Mouse (Mus musculus) midbrain, embryonic 15.5 days (tissue): ENCODE measurements around the gene Pnkd. TPM values are rescaled to one million over a fixed set of nuclear protein-coding genes. Genes with fewer than 3 reads are reported as not detected.
A peak's percentile ranks its signal among the peaks of the same experiment; 100 is the strongest.
"Not testable (repeated sequence)": the region's sequence is repeated elsewhere in the genome, so short reads cannot be mapped to it uniquely, and the experiment has no call there.

Source experiments
- ATAC-seq: fragments of 200-750 bp; cut with Nextera tagmentation; replicated peaks from 2 replicates; pipeline ENCODE4 v1.8.0; 2017; ENCODE audit warnings: moderate TSS enrichment
- H3K27ac ChIP-seq: fragments of 300-500 bp; sonication (generic); 2 replicates; pipeline ENCODE4 v1.5.1; 2015; ENCODE audit warnings: mild to moderate bottlenecking, inconsistent platforms
- H3K27me3 ChIP-seq: fragments of 300-500 bp; sonication (generic); replicated peaks from 2 replicates; pipeline ENCODE4 v1.6.1; 2015; ENCODE audit warnings: inconsistent platforms
- H3K36me3 ChIP-seq: fragments of 300-500 bp; sonication (generic); replicated peaks from 2 replicates; pipeline ENCODE4 v1.6.1; 2015; ENCODE audit warnings: inconsistent platforms
- H3K4me1 ChIP-seq: fragments of 300-500 bp; sonication (generic); 2 replicates; pipeline ENCODE4 v1.6.1; 2015; ENCODE audit warnings: inconsistent platforms
- H3K4me2 ChIP-seq: fragments of 300-500 bp; sonication (generic); 2 replicates; pipeline ENCODE4 v1.6.1; 2015; ENCODE audit warnings: inconsistent platforms, mild to moderate bottlenecking, moderate library complexity
- H3K4me3 ChIP-seq: fragments of 300-500 bp; sonication (generic); 2 replicates; pipeline ENCODE4 v1.5.1; 2015; ENCODE audit warnings: mild to moderate bottlenecking, inconsistent platforms
- H3K9ac ChIP-seq: fragments of 300-500 bp; sonication (generic); 2 replicates; pipeline ENCODE4 v1.6.1; 2015; ENCODE audit warnings: mild to moderate bottlenecking, inconsistent platforms
- H3K9me3 ChIP-seq: fragments of 300-500 bp; sonication (generic); 2 replicates; pipeline ENCODE4 v1.6.1; 2016; ENCODE audit warnings: inconsistent platforms
- WGBS: fragments of 180-500 bp; shearing (Covaris S2); methylation state at CpG from one replicate; pipeline ENCODE4 v1.1.7; 2015; ENCODE audit warnings: mixed read lengths; 5-methylcytosine and 5-hydroxymethylcytosine counted together
- polyA plus RNA-seq: library from polyadenylated mRNA; unstranded; fragments of >200 nt; fragmentation: Nextera tagmentation; extraction: Ambion mirVana; gene quantifications from 2 replicates; pipeline ENCODE4 v1.2.1, GENCODE M21; 2015

Pnkd gene
- polyA plus RNA-seq, 1 experiment from 2014 or later: 117 TPM

- Histone ChIP-seq H3K4me3 (no peak overlapping the region), H3K4me1 (peaks cover 23% of the 10 kb centered on the region), H3K36me3 (peaks cover 31% of the 10 kb centered on the region), H3K4me2 (no peak overlapping the region), H3K27ac (no peak overlapping the region), H3K9ac (no peak overlapping the region), H3K27me3 (no peaks in the 10 kb centered on the region), H3K9me3 (no peaks in the 10 kb centered on the region)
- 98% methylated on average over 2 of the region's 2 CpGs for WGBS
- ATAC-seq: no peak
These were observed 3.4 kb upstream of the Pnkd start for GRCm38 (mm10) chr1:74281372-74281771.

DNA sequence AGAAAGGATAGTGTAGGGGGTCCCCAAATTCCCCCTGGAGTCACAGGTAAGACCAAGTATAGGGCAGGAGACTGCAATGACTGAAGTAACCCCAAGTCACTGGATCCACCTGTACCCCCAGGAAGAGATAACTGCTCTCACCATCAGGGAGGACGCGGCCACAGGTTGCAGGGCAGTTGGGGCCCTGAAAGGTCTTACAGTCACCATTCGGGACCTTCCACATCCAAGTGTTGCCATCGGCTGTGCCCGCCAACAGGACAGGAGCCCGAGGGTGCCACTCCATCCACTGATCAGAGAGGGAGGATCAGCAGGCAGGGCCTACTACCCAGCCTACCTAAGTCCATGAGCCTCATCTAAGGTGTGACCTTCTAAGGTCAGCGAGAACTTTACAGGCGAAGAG lies 2.8 kb upstream of the Pnkd start:
- Histone ChIP-seq H3K27me3 (no peaks in the 10 kb centered on the region), H3K4me3 (no peak overlapping the region), H3K9ac (no peak overlapping the region), H3K36me3 (peaks cover 31% of the 10 kb centered on the region), H3K9me3 (no peaks in the 10 kb centered on the region), H3K27ac (no peak overlapping the region), H3K4me2 (no peak overlapping the region), H3K4me1 (peaks cover 23% of the 10 kb centered on the region)
- ATAC-seq: no peak
- 98% methylated on average over 8 of the region's 8 CpGs for WGBS

DNA sequence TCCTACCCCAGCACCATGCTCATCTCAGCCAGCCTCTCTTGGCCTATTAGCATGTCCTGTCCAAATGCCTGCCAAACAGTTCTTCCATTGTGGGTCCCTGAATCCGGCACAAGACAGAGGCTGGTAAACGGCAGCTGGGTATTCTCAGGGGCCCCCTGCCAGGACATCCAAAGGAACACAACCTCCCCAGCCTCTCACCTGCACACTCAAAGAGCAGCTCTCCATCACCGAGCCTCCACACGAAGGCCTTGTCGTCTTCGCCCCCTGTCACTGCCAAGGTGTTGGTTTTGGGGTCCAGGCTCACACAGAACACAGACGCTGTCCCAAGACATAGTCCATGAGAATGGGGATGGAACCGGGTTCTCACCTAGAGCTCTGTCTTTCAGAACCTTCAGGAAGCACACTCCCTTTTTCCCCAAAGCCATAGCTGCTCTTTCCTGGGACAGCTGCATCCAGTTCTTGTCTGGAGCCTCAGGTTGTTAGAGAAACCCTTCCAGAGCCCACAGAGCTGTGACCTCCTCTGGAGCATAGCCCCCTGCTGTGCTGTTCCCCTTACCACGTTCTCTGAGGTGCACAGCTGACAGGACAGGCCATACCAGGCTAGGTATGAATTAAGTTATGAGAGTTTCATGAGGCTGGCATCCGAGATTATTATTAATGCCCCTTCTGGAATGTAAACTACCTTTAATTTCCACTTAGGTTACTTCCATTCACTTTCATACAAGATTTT lies 1.7 kb upstream of the Pnkd start:
- WGBS: 85% methylated on average over 10 of the region's 10 CpGs
- Histone ChIP-seq H3K4me2 (peak overlapping the region; percentile 76; the same call in 1 of the 2 replicates), H3K4me3 (no peak overlapping the region)

DNA sequence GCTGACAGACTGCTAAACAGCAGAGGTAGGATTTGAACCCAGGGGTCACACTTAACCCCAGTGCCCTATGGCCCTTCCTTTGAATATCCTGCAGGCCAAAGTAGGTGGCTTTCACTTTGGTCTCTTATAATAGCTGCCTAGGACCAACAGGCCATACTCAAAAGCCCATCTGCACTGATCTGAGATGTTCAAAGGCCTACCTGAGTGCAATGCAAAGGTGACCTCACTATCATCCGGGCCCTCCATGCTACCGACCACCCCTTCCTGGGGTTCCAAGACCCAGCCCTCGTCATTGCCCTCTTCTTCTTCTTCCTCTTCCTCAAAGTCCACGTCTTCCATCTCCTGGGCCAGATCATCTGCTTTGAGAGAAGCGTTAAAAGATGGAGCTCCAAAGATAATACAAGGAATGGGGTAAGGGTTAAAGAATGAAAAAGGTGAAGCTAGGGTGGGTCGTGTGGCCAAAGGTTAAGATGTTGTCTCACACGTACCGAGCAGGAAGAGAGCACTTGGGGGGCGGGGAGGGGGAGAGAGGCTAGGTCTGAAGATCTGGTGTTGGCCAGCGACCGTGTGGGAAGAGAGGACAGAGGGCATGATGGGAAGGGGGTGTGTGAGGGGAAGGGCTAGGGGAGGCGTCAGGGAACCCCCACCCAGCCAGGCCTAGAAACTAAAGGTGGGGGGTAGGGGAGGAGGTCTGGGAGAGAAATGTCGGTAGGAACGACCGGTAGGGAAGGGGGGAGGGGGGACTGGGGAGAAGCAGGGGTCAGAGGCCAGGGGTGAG lies 855 bp upstream of the Pnkd start:
- Histone ChIP-seq H3K4me1 (peaks cover 23% of the 10 kb centered on the region), H3K9me3 (no peaks in the 10 kb centered on the region), H3K27me3 (no peaks in the 10 kb centered on the region), H3K27ac (peak overlapping the region; percentile 85), H3K4me3 (peak overlapping the region; percentile 95), H3K36me3 (peaks cover 31% of the 10 kb centered on the region), H3K9ac (peak overlapping the region; percentile 78), H3K4me2 (peak overlapping the region; percentile 76)
- peak; percentile 64 for ATAC-seq
- 17% methylated on average over 15 of the region's 15 CpGs for WGBS

More for the DNA sequence above, 1.7 kb upstream of the Pnkd start:
- no peak overlapping the region for H3K27ac ChIP-seq
- ATAC-seq: no peak
- H3K36me3 ChIP-seq: peaks cover 31% of the 10 kb centered on the region
- H3K27me3 ChIP-seq: no peaks in the 10 kb centered on the region
- H3K9me3 ChIP-seq: no peaks in the 10 kb centered on the region
- no peak overlapping the region for H3K9ac ChIP-seq
- peaks cover 23% of the 10 kb centered on the region for H3K4me1 ChIP-seq

DNA sequence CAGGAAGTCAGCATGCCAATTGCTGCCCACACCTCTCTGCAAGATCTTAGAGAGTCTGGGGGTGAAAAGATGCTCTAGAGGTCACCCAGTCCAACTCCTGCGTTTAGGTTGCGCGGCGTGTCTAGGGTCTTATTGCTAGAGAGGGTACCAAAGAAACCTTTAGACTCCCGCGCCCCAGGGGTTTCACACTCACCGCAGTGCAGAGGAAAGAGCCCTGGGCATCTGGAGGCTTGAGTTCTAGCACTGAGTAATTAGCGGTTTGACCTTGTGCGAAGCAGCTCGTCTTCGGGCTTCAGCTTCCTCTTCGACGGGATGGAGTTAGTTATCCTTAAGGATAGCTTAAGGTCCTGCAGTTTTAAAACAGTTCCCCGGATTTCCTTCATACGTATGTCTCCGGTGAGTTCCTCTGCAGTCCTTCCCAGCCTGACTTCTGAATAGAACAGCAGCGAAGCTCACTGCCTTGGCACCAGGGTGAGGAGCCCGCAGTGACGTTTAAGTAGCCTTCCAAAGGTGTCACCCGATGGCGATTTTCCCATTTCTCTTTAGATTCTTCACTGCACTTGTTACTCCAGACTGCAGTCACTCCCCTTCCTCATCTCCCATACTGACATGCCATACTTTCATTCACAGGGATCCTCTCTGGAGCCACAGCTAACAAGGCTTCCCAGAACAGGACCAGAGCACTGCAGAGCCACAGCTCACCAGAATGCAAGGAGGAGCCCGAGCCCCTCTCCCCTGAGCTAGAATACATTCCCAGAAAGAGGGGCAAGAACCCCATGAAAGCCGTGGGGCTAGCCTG lies 681 bp downstream of the Pnkd start:
- no peak; the same call in 1 of the 2 replicates for ATAC-seq
- WGBS: 4% methylated on average over 23 of the region's 23 CpGs
- H3K4me1 ChIP-seq: peaks cover 23% of the 10 kb centered on the region
- peak overlapping the region; percentile 95 for H3K4me3 ChIP-seq
- H3K9ac ChIP-seq: peak overlapping the region; percentile 56
- no peaks in the 10 kb centered on the region for H3K9me3 ChIP-seq
- peaks cover 21% of the 10 kb centered on the region for H3K36me3 ChIP-seq
- H3K27me3 ChIP-seq: no peaks in the 10 kb centered on the region
- peak overlapping the region; percentile 74 for H3K4me2 ChIP-seq
- peak overlapping the region; percentile 18; the same call in 1 of the 2 replicates for H3K27ac ChIP-seq

DNA sequence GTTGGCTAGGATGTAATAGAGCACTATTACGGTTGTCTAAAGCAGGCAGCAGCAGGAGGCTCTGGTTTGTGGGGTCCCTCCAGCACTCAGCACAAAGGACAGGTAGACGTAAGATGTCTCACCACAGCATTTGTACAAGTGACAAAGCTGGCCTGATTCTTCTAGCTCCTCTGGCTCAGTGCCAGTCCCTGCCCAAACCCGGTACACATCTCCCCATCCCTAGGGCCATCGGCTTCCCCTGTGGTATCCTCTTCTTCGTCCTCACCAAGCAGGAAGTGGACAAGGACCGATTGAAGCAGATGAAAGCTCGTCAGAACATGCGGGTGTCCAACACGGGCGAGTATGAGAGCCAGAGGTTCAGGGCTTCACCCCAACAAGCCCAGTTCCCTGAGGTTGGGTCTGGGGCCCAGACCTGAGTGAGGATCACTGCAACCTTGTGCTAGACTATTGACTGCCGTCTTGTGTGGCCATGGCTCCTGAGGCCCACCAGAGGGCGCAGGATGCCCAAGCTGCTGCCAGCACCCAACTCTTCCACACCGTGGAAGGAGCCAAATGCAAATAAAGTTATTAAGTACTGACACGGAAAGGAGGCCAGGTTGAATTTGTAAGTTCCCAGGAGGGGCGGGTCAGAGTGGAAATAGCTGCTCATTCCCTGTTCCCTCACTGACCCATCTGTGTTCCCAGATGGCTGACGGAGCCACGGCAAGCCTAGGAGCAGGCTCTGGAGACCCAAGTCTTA lies 2.3 kb downstream of the Pnkd start:
- not testable (repeated sequence) for H3K36me3 ChIP-seq, H3K9ac ChIP-seq, H3K4me2 ChIP-seq, H3K4me3 ChIP-seq, ATAC-seq, H3K9me3 ChIP-seq, H3K27me3 ChIP-seq, H3K27ac ChIP-seq
- 58% methylated on average over 16 of the region's 17 CpGs for WGBS
- H3K4me1 ChIP-seq: peaks cover 23% of the 10 kb centered on the region

DNA sequence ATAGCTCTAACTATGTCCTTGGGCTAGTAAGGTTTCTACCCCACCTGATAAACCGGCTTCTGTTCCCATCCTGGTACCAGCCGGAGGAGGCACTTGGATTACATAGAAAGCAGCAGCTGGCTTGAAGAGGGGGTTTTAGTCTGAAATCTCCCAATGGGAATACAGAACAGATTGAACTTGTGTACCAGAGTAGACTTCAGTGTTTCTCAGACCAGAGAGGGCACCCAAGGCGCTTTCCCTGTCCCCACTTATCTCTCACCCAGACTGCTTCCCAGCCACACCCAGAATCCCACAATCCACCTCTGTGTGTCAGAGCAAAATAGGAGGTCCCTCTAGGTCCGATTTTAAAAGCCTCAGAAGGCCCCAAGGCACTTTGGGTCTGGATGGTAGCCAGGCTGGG lies 3.6 kb downstream of the Pnkd start:
- no peak for ATAC-seq
- Histone ChIP-seq H3K4me1 (peaks cover 15% of the 10 kb centered on the region), H3K4me2 (no peak overlapping the region), H3K36me3 (no peaks in the 10 kb centered on the region), H3K9ac (no peak overlapping the region), H3K9me3 (no peaks in the 10 kb centered on the region), H3K27me3 (no peaks in the 10 kb centered on the region), H3K27ac (no peak overlapping the region), H3K4me3 (no peak overlapping the region)
- 74% methylated on average over 4 of the region's 4 CpGs for WGBS

GRCm38 (mm10) chr1:74289248-74289647 lies 4.5 kb downstream of the Pnkd start:
- Histone ChIP-seq H3K36me3 (0 out of 2 replicates have a peak, but pooled peaks cover 3% of the 10 kb centered on the region), H3K4me2 (no peak overlapping the region), H3K27me3 (no peaks in the 10 kb centered on the region), H3K9ac (no peak overlapping the region), H3K27ac (no peak overlapping the region), H3K9me3 (no peaks in the 10 kb centered on the region), H3K4me3 (no peak overlapping the region), H3K4me1 (peaks cover 8% of the 10 kb centered on the region)
- WGBS: 87% methylated on average over 9 of the region's 9 CpGs
- ATAC-seq: no peak

- Histone ChIP-seq H3K9me3 (no peaks in the 10 kb centered on the region), H3K9ac (no peak overlapping the region), H3K27me3 (no peaks in the 10 kb centered on the region), H3K36me3 (0 out of 2 replicates have a peak, but pooled peaks cover 3% of the 10 kb centered on the region), H3K4me3 (no peak overlapping the region), H3K4me2 (no peak overlapping the region), H3K27ac (no peak overlapping the region), H3K4me1 (peaks cover 8% of the 10 kb centered on the region)
- ATAC-seq: no peak
- WGBS: 86% methylated on average over 2 of the region's 2 CpGs
These were observed 5.0 kb downstream of the Pnkd start for GRCm38 (mm10) chr1:74289740-74290139.

DNA sequence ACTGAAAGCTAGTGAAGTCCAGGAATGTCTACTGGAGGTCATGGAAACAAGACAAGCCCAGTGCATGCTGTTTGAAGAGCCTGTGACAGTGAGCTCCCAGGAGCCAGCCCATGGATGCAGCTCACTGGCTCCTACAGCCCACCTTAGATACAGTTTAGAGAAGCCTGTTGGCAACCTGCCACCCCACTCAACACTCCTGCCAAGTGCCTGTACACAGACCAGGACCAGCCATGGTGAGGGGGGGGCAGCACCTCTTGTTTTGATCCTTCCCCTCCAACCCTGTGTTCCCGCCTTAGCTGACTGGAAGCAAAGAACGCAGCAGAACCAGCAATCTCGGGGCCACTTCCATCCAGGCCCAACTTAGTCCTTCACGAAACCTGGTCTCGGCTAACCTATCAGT lies 5.4 kb downstream of the Pnkd start:
- no peaks in the 10 kb centered on the region for H3K27me3 ChIP-seq
- no peak for ATAC-seq
- H3K4me3 ChIP-seq: no peak overlapping the region
- 0 out of 2 replicates have a peak, but pooled peaks cover 3% of the 10 kb centered on the region for H3K36me3 ChIP-seq
- H3K9me3 ChIP-seq: no peaks in the 10 kb centered on the region
- no peak overlapping the region for H3K9ac ChIP-seq
- H3K4me2 ChIP-seq: no peak overlapping the region
- H3K4me1 ChIP-seq: peaks cover 10% of the 10 kb centered on the region
- no peak overlapping the region for H3K27ac ChIP-seq
- WGBS: 88% methylated on average over 5 of the region's 5 CpGs

DNA sequence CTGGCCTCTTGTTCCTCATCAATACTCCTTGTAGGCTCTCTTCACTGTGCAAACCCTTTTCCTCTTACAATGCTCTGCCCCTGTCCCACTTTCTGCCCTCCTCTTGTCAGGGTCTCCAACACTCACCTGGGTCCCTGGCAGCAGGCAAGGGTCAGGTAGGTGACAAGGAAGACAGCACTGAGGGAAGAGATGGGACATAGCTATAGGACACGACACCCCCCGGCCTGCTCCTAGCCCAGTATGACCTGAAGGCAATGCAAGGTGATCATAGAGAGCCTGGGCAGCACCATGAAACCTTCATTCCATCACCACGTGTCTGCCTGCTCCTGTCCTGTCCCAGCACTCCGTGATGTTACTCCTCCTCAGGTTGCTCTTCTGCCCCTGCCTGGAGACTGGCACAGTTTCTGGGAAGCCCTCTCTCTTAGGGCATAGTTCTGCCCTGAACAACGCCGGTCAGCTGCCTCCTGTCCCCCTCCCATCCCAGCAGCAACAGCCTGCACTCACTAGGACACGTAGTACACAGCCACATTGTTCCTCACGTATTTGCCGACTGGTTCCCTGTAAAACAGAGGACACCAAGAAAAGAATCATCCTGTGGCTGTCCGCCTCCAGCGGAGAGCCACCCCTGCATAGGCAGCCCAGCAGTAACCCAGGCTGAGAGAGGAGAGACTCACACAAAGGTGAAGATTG lies 7.7 kb downstream of the Pnkd start:
- Histone ChIP-seq H3K4me3 (no peak overlapping the region), H3K27me3 (no peaks in the 10 kb centered on the region), H3K9ac (no peak overlapping the region), H3K9me3 (no peaks in the 10 kb centered on the region), H3K4me1 (peaks cover 16% of the 10 kb centered on the region), H3K27ac (no peak overlapping the region), H3K36me3 (0 out of 2 replicates have a peak, but pooled peaks cover 3% of the 10 kb centered on the region), H3K4me2 (no peak overlapping the region)
- 89% methylated on average over 11 of the region's 11 CpGs for WGBS
- no peak for ATAC-seq
